Mouse (Mus musculus) liver, embryonic 14.5 days (tissue): ENCODE results near the gene Il12b. TPM values are rescaled to one million over a fixed set of nuclear protein-coding genes. Genes with fewer than 3 reads are reported as not detected.
"Not testable (repeated sequence)": the region's sequence is repeated elsewhere in the genome, so short reads cannot be mapped to it uniquely, and the experiment has no call there.

Experiments
- ATAC-seq: fragments of 200-750 bp; cut with Nextera tagmentation; 2 replicates; pipeline ENCODE4 v1.8.0; 2017; ENCODE audit warnings: moderate number of reproducible peaks, mild to moderate bottlenecking, moderate library complexity; ENCODE audit not compliant: insufficient read depth
- DNase-seq, 3 experiments: peaks; one replicate each; pipeline ENCODE4 v3.0.0-alpha.2; 2012 to 2013; ENCODE audit warnings: low read depth in 3 of 3, low spot score in 3 of 3
- H3K27ac ChIP-seq: fragments of 300-500 bp; sonication (generic); 2 replicates; pipeline ENCODE4 v1.5.1; 2014; ENCODE audit warnings: moderate library complexity, mild to moderate bottlenecking, control low read depth, inconsistent platforms
- H3K27me3 ChIP-seq: fragments of 300-500 bp; sonication (generic); 2 replicates; pipeline ENCODE4 v1.6.1; 2014; ENCODE audit warnings: mild to moderate bottlenecking, low read length, moderate library complexity; ENCODE audit not compliant: control insufficient read depth, insufficient read depth
- H3K36me3 ChIP-seq: fragments of 300-500 bp; sonication (generic); replicated peaks from 2 replicates; pipeline ENCODE4 v1.6.1; 2014; ENCODE audit warnings: low read depth; ENCODE audit not compliant: control insufficient read depth, insufficient read depth
- H3K4me1 ChIP-seq, 2 experiments: fragments of 200-500 bp in 1 of 2; fragments of 300-500 bp in 1 of 2; sonication (generic) in 1 of 2; replicated peaks; 2 replicates each; pipeline ENCODE4 v1.6.1; 2012 to 2014; ENCODE audit warnings: antibody characterized with exemption in 1 of 2, inconsistent platforms in 1 of 2, low read length in 1 of 2; ENCODE audit not compliant: control insufficient read depth in 2 of 2, insufficient read depth in 2 of 2
- H3K4me2 ChIP-seq: fragments of 300-500 bp; sonication (generic); 2 replicates; pipeline ENCODE4 v1.6.1; 2014; ENCODE audit warnings: low read depth, mild to moderate bottlenecking, control low read depth, moderate library complexity
- H3K4me3 ChIP-seq, 2 experiments: fragments of 200-500 bp in 1 of 2; fragments of 300-500 bp in 1 of 2; sonication (generic) in 1 of 2; 2 replicates each; pipeline ENCODE4 v1.5.1; 2012 to 2014; ENCODE audit warnings: low read depth in 2 of 2, low read length in 2 of 2, mild to moderate bottlenecking in 2 of 2, control low read depth in 1 of 2, inconsistent platforms in 1 of 2, moderate library complexity in 1 of 2; ENCODE audit not compliant: insufficient read depth in 1 of 2
- H3K9ac ChIP-seq: fragments of 300-500 bp; sonication (generic); replicated peaks from 2 replicates; pipeline ENCODE4 v1.6.1; 2014; ENCODE audit warnings: mild to moderate bottlenecking, control low read depth, moderate library complexity
- H3K9me3 ChIP-seq: fragments of 300-500 bp; sonication (generic); 2 replicates; pipeline ENCODE4 v1.6.1; 2016; ENCODE audit warnings: low read length, mixed read lengths; ENCODE audit not compliant: control insufficient read depth
- CTCF ChIP-seq: IDR thresholded peaks from 2 replicates; pipeline ENCODE4 v1.5.1; 2016; ENCODE audit warnings: antibody characterized with exemption, low read depth, control low read depth
- EP300 ChIP-seq: IDR thresholded peaks from 2 replicates; pipeline ENCODE4 v1.6.1; 2016; ENCODE audit warnings: antibody characterized with exemption, low read depth
- WGBS: fragments of 180-500 bp; shearing (Covaris S2); extraction: QIAGEN DNeasy Blood & Tissue Kit; methylation state at CpG from one replicate; pipeline ENCODE4 v1.1.7; 2014; ENCODE audit not compliant: insufficient replicate concordance; 5-methylcytosine and 5-hydroxymethylcytosine counted together
- polyA plus RNA-seq, 2 experiments: library from polyadenylated mRNA; depleted of rRNA in 1 of 2; stranded (reverse) in 1 of 2; unstranded in 1 of 2; fragments of >200 nt; fragmentation: Nextera tagmentation in 1 of 2; extraction: Ambion mirVana in 1 of 2; gene quantifications; 2 replicates each; pipeline versions ENCODE4 v1.2.1 to v1.2.3; 2012 to 2014

Il12b gene
- polyA plus RNA-seq, 2 experiments = 0.01 TPM; not detected in 1

DNA sequence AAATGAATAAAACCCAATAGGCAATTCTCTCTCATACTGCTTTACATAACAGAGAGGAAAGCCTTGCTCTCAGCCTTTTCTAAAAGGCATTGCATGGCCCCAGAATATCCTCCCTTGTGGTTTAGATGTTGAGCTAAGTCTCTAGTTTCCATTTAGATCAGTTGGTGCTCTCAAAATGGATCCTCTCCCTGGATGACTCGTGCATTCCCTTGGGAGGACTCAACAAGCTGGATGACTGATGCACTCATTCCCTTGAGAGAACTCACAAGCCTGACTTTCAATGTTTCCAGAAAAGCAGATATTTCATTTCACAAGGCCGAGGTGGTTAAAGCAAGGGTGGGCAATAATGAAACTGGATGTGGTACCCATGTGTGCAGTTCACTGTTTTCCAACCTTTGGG lies 28.1 kb downstream of the Il12b start:
- no peaks in the 10 kb centered on the region for H3K9me3 ChIP-seq
- H3K4me3 ChIP-seq = no peak overlapping the region
- no peak overlapping the region for H3K9ac ChIP-seq
- no peaks in the 10 kb centered on the region for H3K36me3 ChIP-seq
- no peaks in the 10 kb centered on the region for H3K27me3 ChIP-seq
- TF ChIP-seq CTCF = no peak
- TF ChIP-seq EP300 = no peak
- ATAC-seq = no peak
- H3K4me1 ChIP-seq = no peaks in the 10 kb centered on the region
- no peak overlapping the region for H3K27ac ChIP-seq
- H3K4me2 ChIP-seq = no peak overlapping the region
- no peak for DNase-seq
- 47% methylated on average over 2 of the region's 2 CpGs for WGBS

DNA sequence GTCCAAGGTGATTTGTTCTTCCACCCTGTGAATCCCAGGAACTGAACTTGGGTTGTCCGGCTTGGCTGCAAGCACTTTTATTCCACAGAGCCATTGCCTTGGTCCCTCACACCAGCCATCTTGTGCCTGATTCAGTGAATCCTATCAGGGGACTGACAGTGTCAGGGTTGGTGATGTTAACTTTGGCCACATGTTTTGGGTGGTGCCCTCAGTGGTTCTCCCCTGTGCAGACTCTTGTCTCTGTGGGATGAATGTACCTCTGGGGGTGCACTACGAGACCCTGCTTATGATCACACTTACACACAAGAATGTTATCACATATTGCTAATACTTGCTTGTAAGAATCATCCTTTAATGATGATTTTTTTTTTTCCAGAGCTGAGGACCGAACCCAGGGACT lies 30.2 kb downstream of the Il12b start:
- WGBS = 61% methylated on average over 3 of the region's 3 CpGs
- ATAC-seq (no peak), DNase-seq (no peak)
- H3K27ac ChIP-seq = no peak overlapping the region
- no peaks in the 10 kb centered on the region for H3K27me3 ChIP-seq
- no peak overlapping the region for H3K4me2 ChIP-seq
- no peak for TF ChIP-seq EP300
- no peak for TF ChIP-seq CTCF
- no peak overlapping the region for H3K9ac ChIP-seq
- H3K36me3 ChIP-seq = no peaks in the 10 kb centered on the region
- no peaks in the 10 kb centered on the region for H3K4me1 ChIP-seq
- H3K4me3 ChIP-seq = no peak overlapping the region
- no peaks in the 10 kb centered on the region for H3K9me3 ChIP-seq

DNA sequence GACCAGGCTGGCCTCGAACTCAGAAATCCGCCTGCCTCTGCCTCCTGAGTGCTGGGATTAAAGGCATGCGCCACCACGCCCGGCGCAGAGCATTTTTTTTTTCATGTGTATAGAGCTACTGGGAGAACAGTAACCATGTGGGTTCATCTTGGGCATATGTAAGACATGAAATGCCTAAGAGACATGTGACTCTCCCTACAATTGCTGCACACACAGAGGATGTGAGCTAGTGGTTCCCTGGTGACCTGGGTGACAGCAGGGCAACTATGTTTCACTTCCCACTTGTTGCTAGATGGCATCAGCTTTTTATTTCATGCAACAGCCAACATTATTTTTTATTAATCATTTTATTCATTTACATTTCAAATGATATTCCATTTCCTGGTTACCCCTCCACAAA lies 37.9 kb downstream of the Il12b start:
- Histone ChIP-seq H3K4me1 (no peaks in the 10 kb centered on the region), H3K9me3 (no peaks in the 10 kb centered on the region), H3K36me3 (no peaks in the 10 kb centered on the region), H3K9ac (no peak overlapping the region), H3K27me3 (no peaks in the 10 kb centered on the region; the same call in 1 of the 2 replicates), H3K4me3 (no peak overlapping the region), H3K4me2 (no peak overlapping the region), H3K27ac (no peak overlapping the region)
- DNase-seq (no peak), ATAC-seq (no peak)
- WGBS = 82% methylated on average over 6 of the region's 6 CpGs
- TF ChIP-seq EP300 (no peak), CTCF (no peak)

DNA sequence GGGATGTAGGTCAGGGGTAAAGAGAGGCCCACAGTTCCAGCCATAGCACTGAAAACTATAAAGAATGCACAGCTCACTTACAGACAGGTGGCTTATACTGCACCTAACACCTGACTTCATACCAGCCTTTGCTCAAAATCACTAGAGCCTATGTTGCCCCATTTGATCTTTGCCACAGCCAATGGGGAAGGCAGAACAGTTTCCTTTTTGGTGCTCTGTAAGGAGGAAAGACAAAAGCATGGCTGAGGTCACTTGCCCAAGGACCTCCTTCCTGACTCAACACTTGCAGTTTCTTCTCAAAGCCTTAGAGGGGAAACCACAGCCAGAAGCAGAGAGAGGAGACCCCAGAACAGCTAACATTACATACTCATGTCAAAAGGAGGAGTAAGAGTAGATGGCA lies 51.2 kb downstream of the Il12b start:
- H3K27ac ChIP-seq = no peak overlapping the region
- H3K27me3 ChIP-seq = no peaks in the 10 kb centered on the region
- DNase-seq (no peak), ATAC-seq (no peak)
- H3K9me3 ChIP-seq = no peaks in the 10 kb centered on the region
- TF ChIP-seq CTCF = no peak
- TF ChIP-seq EP300 = no peak
- no peak overlapping the region for H3K9ac ChIP-seq
- no peak overlapping the region for H3K4me3 ChIP-seq
- 0 out of 4 replicates have a peak, but pooled peaks cover 0 to 2% of the 10 kb centered on the region in 2 experiments for H3K4me1 ChIP-seq
- peaks cover 7% of the 10 kb centered on the region for H3K36me3 ChIP-seq
- no peak overlapping the region for H3K4me2 ChIP-seq

DNA sequence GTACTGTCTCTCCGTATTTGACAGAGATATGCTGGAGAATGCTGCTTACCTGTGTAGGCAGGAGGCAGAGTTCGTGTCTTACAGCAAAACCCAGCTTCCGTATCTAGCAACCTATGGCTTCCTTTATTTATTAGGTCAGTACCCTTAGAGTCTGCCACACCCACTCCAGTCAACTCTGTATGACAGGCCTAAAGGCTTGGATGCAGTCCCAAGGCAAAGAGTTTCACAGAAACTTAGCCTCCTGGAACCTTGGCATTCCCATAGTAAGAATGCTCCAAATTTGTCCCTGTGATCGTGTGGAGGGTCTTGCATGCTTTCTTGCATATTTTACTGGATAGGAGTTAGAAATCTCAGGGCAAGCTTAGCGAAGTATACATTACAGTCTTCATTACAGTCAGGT lies 52.2 kb downstream of the Il12b start:
- ATAC-seq, H3K9me3 ChIP-seq, H3K9ac ChIP-seq, DNase-seq, H3K27me3 ChIP-seq, H3K4me3 ChIP-seq, H3K4me2 ChIP-seq, H3K27ac ChIP-seq, H3K36me3 ChIP-seq, H3K4me1 ChIP-seq: not testable (repeated sequence)
- WGBS = 67% methylated on average over 5 of the region's 5 CpGs

DNA sequence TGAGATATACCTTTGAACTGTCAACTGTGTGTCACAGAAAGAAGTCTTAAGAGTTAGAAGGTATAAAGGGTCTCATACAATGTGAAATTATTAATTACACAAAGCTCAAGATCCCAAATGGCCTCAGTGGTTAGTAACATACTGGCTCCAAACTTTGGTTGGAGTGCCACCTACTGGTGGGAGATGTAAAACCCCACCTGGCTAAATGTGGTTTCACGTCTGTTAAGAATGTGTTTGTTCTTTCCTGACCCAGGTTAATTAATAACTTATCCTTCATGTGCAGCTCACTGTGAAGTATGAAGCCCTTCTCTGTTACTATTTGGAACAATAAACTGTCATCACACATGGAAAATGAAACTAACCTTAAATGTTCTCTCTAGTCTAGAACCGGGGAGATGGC lies 53.6 kb downstream of the Il12b start:
- Histone ChIP-seq H3K9me3 (no peaks in the 10 kb centered on the region), H3K36me3 (peaks cover 11% of the 10 kb centered on the region), H3K9ac (no peak overlapping the region), H3K4me1 (peaks cover 0 to 7% of the 10 kb centered on the region in 2 experiments; a peak in 1 of 4 replicates), H3K27ac (no peak overlapping the region; the same call in 1 of the 2 replicates), H3K27me3 (no peaks in the 10 kb centered on the region), H3K4me2 (no peak overlapping the region), H3K4me3 (no peak overlapping the region)
- TF ChIP-seq CTCF = peak; percentile 85
- no peak for TF ChIP-seq EP300
- 66% methylated on average over 2 of the region's 2 CpGs for WGBS
- ATAC-seq (0 out of 2 replicates have a peak, but pooled peaks have one; percentile 39), DNase-seq (peak in 2 of 3 experiments; percentile 31 to 46)
